Mouse (Mus musculus): Measurements from ENCODE around the gene Vsig8. TPM values are rescaled to one million over a fixed set of nuclear protein-coding genes. Genes with fewer than 3 reads are reported as not detected.

Gene Vsig8
- not detected for total RNA-seq (2023)

GRCm38 (mm10) chr1:172555638-172556037 is at the start of gene Vsig8:
Vsig8 (plus strand) TSS chr1:172555938.

GRCm38 (mm10) chr1:172520576-172521440 is 34.9 kb upstream of the Vsig8 start, which contains the start of gene Cfap45:
Cfap45 (plus strand) TSS chr1:172520801.

GRCm38 (mm10) chr1:172590385-172590784 is 34.6 kb downstream of the Vsig8 start, which contains the start of gene Slamf8:
Slamf8 (minus strand) TSS chr1:172590568.

GRCm38 (mm10) chr1:172602326-172602725 is 46.6 kb downstream of the Vsig8 start, which contains the start of gene Fcrl6:
Fcrl6 (minus strand) TSS chr1:172602551.

Other genes with a start within 250 kb of the Vsig8 start
- not detected for gene Kcnj9, start 226.6 kb upstream of the Vsig8 start, total RNA-seq (2023)
- gene Kcnj10, start 214.7 kb upstream of the Vsig8 start, total RNA-seq (2023) = under 1 TPM; 0.21 to 0.96 TPM
- 10 to 100 TPM; 30.8 to 34.7 TPM for gene Pigm, start 179.4 kb upstream of the Vsig8 start, total RNA-seq (2023)
- gene Slamf9, start 80.6 kb upstream of the Vsig8 start, total RNA-seq (2023) = 1 to 10 TPM; 2.1 to 4.4 TPM
- 10 to 100 TPM; 10.7 to 11.0 TPM for gene Igsf9, start 74.2 kb upstream of the Vsig8 start, total RNA-seq (2023)
- 100 to 1,000 TPM; 108 to 129 TPM for gene Tagln2, start 55.9 kb upstream of the Vsig8 start, total RNA-seq (2023)
- 1 to 10 TPM; 1.2 to 1.6 TPM for gene Cfap45, start 35.1 kb upstream of the Vsig8 start, total RNA-seq (2023)
- gene Slamf8, start 34.6 kb downstream of the Vsig8 start, total RNA-seq (2023) = not detected
- gene Fcrl6, start 46.6 kb downstream of the Vsig8 start, total RNA-seq (2023) = not detected
- gene Dusp23, start 77.0 kb downstream of the Vsig8 start, total RNA-seq (2023) = under 1 TPM; 0.53 to 0.64 TPM
- gene Crp, start 142.1 kb downstream of the Vsig8 start, total RNA-seq (2023) = not detected